Mouse (Mus musculus) kidney, adult 2 months (tissue): Measurements from ENCODE around the gene Cgrrf1. TPM values are rescaled to one million over a fixed set of nuclear protein-coding genes. Genes with fewer than 3 reads are reported as not detected.

Experiments used
- DNase-seq: peaks from one replicate; pipeline ENCODE4 v3.0.0; 2021
- H3K27ac ChIP-seq: fragments of 200-500 bp; 2 replicates; pipeline ENCODE4 v1.5.1; 2012; ENCODE audit warnings: low read depth, low read length, control low read depth, inconsistent platforms; ENCODE audit not compliant: insufficient read depth
- H3K27me3 ChIP-seq: fragments of 200-500 bp; replicated peaks from 2 replicates; pipeline ENCODE4 v1.6.1; 2012; ENCODE audit warnings: mild to moderate bottlenecking, moderate library complexity, low read length, inconsistent platforms; ENCODE audit not compliant: control insufficient read depth, insufficient read depth
- H3K36me3 ChIP-seq: fragments of 200-500 bp; 2 replicates; pipeline ENCODE4 v1.6.1; 2012; ENCODE audit warnings: mild to moderate bottlenecking, moderate library complexity, low read length, inconsistent platforms; ENCODE audit not compliant: control insufficient read depth, insufficient read depth
- H3K4me1 ChIP-seq: fragments of 200-500 bp; 2 replicates; pipeline ENCODE4 v1.6.1; 2011; ENCODE audit warnings: low read length; ENCODE audit not compliant: control insufficient read depth, insufficient read depth
- H3K4me3 ChIP-seq: fragments of 200-500 bp; 2 replicates; pipeline ENCODE4 v1.5.1; 2011; ENCODE audit warnings: mild to moderate bottlenecking, low read depth, low read length, control low read depth; ENCODE audit not compliant: insufficient read depth
- CTCF ChIP-seq: fragments of 200-500 bp; conservative IDR thresholded peaks from 2 replicates; pipeline ENCODE4 v1.5.1; 2011; ENCODE audit warnings: low read depth, mild to moderate bottlenecking, control low read depth, low read length, moderate library complexity, mixed read lengths; ENCODE audit not compliant: insufficient read depth, insufficient read length
- POLR2A ChIP-seq: fragments of 200-500 bp; IDR thresholded peaks from one replicate; pipeline ENCODE4 v1.6.1; 2011; ENCODE audit warnings: low read depth, low read length, control low read depth
- WGBS: fragments of 180-500 bp; shearing (Covaris S2); methylation state at CpG from one replicate; pipeline ENCODE4 v1.1.7; 2018; 5-methylcytosine and 5-hydroxymethylcytosine counted together
- polyA plus RNA-seq: library from polyadenylated mRNA; depleted of rRNA; stranded (reverse); fragments of >200 nt; gene quantifications from 2 replicates; pipeline ENCODE4 v1.2.3, GENCODE M21; 2012

Gene Cgrrf1
- polyA plus RNA-seq, 1 experiment: 35.9 TPM

DNA sequence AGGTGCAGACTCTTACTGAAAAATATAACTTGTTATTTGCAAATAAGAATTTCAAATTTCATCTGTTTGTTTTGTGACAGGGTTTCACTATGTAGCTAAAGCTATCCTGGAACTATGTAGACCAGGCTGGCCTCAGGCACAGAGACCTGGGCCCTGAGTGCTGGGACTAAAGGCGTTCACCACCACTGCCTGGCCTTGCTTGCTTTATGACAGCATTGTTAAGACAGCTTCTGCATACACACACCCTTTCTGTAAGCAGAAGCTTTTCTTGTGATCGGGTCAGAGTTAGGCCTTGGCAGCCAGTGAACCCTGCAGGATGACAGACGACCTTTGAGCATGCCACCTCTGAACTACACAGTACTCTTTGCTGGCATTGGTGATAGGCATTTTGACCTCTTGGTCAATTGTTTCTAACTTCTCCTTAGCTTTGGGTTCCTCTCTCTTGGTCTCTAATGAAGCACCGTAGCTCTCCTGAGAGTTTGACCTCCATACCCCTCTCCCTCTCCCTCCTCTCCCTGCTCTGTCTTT is 16.2 kb downstream of the Cgrrf1 start:
- H3K36me3 ChIP-seq: peaks cover 2% of the 10 kb centered on the region; the same call in 1 of the 2 replicates
- H3K4me3 ChIP-seq: no peak overlapping the region
- no peaks in the 10 kb centered on the region for H3K27me3 ChIP-seq
- peak; percentile 47 for DNase-seq
- H3K4me1 ChIP-seq: no peaks in the 10 kb centered on the region
- TF ChIP-seq POLR2A: no peak
- no peak for TF ChIP-seq CTCF
- no peak overlapping the region for H3K27ac ChIP-seq
- 62% methylated on average over 4 of the region's 4 CpGs for WGBS

DNA sequence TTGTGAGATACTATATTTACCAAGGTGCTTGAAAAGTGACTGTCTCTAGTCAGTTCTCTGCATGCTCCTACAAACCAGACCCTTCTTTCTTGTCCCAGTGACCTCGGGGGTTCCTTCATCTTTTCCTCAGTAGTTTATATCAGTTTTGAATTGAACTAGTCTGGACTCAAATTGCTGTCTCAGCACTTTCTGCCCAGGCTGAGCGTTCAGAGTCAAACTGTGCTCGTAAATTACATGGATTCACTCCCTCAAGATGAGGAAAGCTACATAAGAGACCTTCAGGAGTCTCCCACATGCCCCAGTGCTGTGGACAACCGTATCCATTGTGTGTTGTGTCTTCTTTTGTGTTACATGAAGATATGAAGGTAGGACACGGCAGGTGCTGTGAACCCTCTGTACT is 16.8 kb downstream of the Cgrrf1 start:
- WGBS: 55% methylated on average over 5 of the region's 5 CpGs
- TF ChIP-seq POLR2A (no peak), CTCF (no peak)
- Histone ChIP-seq H3K36me3 (peaks cover 2% of the 10 kb centered on the region; the same call in 1 of the 2 replicates), H3K4me1 (no peaks in the 10 kb centered on the region), H3K27me3 (no peaks in the 10 kb centered on the region), H3K4me3 (no peak overlapping the region), H3K27ac (no peak overlapping the region)
- DNase-seq: no peak

DNA sequence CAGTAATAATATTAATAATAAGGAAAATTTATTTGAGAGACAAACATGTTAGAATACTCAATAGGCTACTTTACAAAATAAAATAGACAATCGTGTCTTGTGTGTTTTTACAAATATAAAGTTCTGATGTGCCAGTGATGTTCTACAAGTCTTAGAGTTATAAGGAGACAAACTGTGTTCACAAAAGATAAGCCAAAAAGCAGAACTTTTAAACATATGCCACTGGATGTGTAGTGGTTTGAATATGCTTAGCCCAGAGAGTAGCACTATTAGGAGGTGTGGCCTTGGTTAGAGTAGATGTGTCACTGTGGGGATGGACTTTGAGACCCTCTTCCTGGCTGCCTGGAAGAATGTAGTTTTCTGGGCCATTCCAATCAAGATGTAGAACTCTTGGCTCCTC is 17.8 kb downstream of the Cgrrf1 start:
- Histone ChIP-seq H3K36me3 (peaks cover 2% of the 10 kb centered on the region; the same call in 1 of the 2 replicates), H3K27me3 (no peaks in the 10 kb centered on the region), H3K27ac (no peak overlapping the region), H3K4me3 (no peak overlapping the region), H3K4me1 (no peaks in the 10 kb centered on the region)
- no peak for DNase-seq
- 97% methylated on average over 1 of the region's 1 CpGs for WGBS
- TF ChIP-seq POLR2A (no peak), CTCF (no peak)

DNA sequence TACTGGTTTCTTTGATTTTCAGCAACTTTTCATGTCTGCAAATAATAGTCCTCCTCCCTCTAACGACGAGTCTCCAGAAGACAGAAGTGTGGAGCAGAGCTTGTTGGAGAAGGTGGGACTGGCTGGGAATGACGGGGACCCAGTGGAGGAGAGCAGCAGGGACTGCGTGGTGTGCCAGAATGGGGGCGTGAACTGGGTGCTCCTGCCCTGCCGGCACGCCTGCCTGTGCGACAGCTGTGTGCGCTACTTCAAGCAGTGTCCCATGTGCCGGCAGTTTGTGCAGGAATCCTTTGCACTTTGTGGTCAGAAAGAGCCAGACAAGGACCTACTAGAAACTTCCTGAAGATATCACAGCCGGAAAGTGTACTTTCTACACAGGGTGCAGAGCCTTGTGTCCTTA is 21.8 kb downstream of the Cgrrf1 start:
- Histone ChIP-seq H3K36me3 (peaks cover 2% of the 10 kb centered on the region), H3K4me1 (no peaks in the 10 kb centered on the region), H3K27me3 (no peaks in the 10 kb centered on the region), H3K4me3 (no peak overlapping the region), H3K27ac (no peak overlapping the region)
- DNase-seq: no peak
- TF ChIP-seq POLR2A (no peak), CTCF (no peak)
- WGBS: 80% methylated on average over 11 of the region's 11 CpGs

DNA sequence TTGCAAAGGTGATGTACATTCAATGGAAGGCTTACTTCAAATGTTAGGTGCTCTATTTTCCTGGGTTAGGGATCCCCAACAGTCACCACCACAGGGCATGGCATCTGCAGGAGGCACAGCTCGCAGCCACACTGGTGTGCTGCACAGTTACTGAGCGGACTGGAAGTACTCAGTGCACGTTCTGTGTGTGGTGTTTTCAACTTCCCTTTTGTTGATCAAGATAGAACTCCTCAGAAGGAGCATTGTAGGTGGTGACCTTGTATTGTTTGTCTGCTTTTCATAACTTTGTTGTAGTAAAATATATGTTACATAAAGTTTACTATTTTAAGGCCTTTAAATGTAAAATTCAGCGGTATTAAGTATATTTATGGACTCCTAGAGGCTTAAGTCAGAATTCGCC is 31.0 kb downstream of the Cgrrf1 start:
- Histone ChIP-seq H3K4me3 (no peak overlapping the region), H3K27ac (no peak overlapping the region), H3K4me1 (no peaks in the 10 kb centered on the region), H3K27me3 (no peaks in the 10 kb centered on the region), H3K36me3 (no peaks in the 10 kb centered on the region)
- TF ChIP-seq POLR2A (no peak), CTCF (no peak)
- no peak for DNase-seq
- 93% methylated on average over 5 of the region's 5 CpGs for WGBS

DNA sequence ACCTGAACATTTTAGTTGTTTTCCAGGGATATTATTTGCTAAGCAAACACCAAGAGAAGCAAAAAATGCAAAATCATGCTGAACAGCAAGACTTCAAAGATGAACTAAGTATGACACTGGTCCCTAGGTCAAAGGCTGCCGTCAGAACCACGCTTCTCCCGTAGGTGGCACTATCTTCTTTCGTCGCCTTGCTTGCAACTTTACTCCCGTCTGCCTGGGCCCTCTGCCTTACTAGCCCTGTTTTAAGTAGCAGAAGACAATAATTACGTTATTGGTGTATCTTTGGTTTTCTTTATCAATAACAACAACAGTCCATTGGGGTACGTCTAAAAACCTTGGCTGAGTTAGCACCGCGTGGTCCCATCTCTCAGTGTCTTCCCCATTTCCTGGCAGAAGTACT is 49.0 kb downstream of the Cgrrf1 start:
- Histone ChIP-seq H3K4me1 (peaks cover 3% of the 10 kb centered on the region; the same call in 1 of the 2 replicates), H3K27ac (no peak overlapping the region), H3K27me3 (no peaks in the 10 kb centered on the region; the same call in 1 of the 2 replicates), H3K4me3 (no peak overlapping the region), H3K36me3 (no peaks in the 10 kb centered on the region)
- 11% methylated on average over 10 of the region's 10 CpGs for WGBS
- TF ChIP-seq CTCF (peak; percentile 94), POLR2A (no peak)
- DNase-seq: peak; percentile 76

DNA sequence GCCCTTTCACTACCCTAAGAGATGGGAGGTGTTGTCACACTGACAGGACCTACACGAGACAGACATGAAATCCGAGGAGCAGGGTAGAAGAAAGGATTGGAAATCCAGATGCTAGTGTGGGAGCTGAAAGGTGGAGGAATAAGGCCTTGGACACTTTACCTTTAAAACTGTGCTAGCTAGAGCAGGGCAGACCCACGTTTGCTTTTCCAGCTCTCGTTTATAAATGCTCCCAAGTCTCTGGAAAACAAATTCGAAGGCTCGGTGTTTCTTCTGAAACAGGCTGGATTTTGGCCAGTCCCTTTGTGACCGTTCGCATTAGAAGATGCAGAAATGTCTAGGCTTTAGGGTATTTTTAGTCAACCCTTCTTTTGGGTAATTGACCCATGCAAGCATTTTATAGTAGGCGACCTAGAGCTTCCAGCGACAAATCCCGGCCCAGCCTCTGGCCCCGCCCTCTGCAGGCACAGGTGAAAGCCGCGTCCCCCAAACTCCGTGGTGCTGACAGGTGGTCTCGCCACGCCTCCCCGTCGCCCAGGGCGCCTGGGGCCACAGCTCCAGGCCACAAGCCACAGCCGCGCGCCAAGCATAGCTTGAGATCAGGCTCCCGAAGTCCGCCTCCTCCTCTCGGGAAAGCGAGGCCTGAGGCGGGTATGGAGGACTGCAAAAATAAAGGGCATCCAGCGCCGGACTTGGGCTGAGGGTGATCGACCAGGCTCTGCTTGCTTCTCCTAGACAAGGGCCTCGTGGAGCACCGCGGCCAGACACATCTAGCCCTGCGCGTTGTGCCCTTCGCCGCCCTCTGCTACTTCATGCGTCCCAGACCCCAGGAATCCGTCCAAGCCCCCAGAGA is 49.9 kb downstream of the Cgrrf1 start:
- peak overlapping the region; percentile 78 for H3K4me3 ChIP-seq
- TF ChIP-seq CTCF: no peak
- no peak for TF ChIP-seq POLR2A
- DNase-seq: peak; percentile 36
- WGBS: 16% methylated on average over 40 of the region's 40 CpGs
- no peaks in the 10 kb centered on the region for H3K36me3 ChIP-seq
- peak overlapping the region; percentile 96 for H3K27ac ChIP-seq
- peaks cover 3% of the 10 kb centered on the region; the same call in 1 of the 2 replicates for H3K4me1 ChIP-seq
- H3K27me3 ChIP-seq: no peaks in the 10 kb centered on the region; the same call in 1 of the 2 replicates
